Mouse (Mus musculus) small intestine, adult 2 months (tissue): ENCODE measurements around the gene Gzmm.

ENCODE experiments used
- CTCF ChIP-seq: fragments of 200-500 bp; IDR thresholded peaks from 2 replicates; pipeline ENCODE4 v1.5.1; 2012; ENCODE audit warnings: low read depth, mild to moderate bottlenecking, control low read depth, inconsistent platforms, low read length, moderate library complexity, mixed read lengths; ENCODE audit not compliant: insufficient replicate concordance, insufficient read length; ENCODE audit errors: extremely low read depth
- POLR2A ChIP-seq: fragments of 200-500 bp; IDR thresholded peaks from 2 replicates; pipeline ENCODE4 v1.6.1; 2012; ENCODE audit warnings: low read depth, mild to moderate bottlenecking, control low read depth, inconsistent platforms, low read length, moderate library complexity

- TF ChIP-seq CTCF (no peak), POLR2A (no peak)
Observed at GRCm38 (mm10) chr10:79716988-79717355, 28.2 kb downstream of the Gzmm start.
